Mouse (Mus musculus): ENCODE results near the gene Trpm4. TPM values are rescaled to one million over a fixed set of nuclear protein-coding genes. Genes with fewer than 3 reads are reported as not detected.

Gene Trpm4
- polyA plus RNA-seq, 1 experiment = 18.9 TPM

DNA sequence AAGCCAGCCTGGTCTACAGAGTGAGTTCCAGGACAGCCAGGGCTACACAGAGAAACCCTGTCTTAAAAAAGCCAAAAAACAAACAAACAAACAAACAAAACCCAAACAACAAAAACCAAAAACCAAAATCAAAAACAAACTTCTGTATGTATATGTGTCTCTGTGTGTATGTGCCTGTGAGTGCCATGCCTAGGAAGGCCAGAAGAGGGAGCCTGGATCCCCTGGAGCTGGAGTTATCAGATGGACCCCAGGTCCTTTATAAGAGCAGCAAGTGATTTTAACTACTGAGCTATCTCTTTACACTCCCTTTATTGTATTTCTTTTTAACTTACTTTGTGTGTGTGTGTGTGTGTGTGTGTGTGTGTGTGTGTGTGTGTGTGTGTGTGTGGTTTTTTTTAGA lies 7.8 kb downstream of the Trpm4 start:
- H3K27ac ChIP-seq (ENCODE audit: insufficient read depth, low read length) = no peak overlapping the region
- no peak for TF ChIP-seq EP300 (IDR thresholded peaks at IDR 0.05; ENCODE audit: insufficient read depth, low read depth, low read length)
- peak; percentile 32 for TF ChIP-seq CTCF (IDR thresholded peaks at IDR 0.05; ENCODE audit: low read depth, low read length)
- no peak for TF ChIP-seq POLR2A (IDR thresholded peaks at IDR 0.05; ENCODE audit: insufficient read depth, low read length)

DNA sequence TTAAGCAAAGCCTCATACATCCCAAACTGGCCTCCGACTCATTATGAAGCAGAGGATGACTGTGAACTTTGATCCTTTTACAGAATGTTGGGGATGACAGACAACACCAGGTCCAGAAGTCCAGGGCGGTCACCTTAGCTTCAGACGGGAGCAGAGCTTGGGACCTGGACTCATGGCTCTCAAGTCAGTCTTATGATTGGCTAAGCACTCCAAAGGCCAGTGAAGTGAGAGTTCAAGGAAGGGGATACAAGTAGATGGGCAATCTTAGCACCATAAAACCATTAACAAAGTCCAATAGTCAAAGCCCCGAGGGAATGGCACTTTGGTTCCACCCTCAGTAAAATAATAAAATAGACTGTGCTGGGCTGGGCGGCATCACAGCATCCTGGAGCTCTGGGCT lies 10.5 kb downstream of the Trpm4 start:
- Histone ChIP-seq H3K4me3 (ENCODE audit: low read depth, low read length) (no peak overlapping the region), H3K4me1 (ENCODE audit: control insufficient read depth, insufficient read depth, low read length) (peaks cover 4% of the 10 kb centered on the region), H3K27ac (ENCODE audit: insufficient read depth, low read length) (no peak overlapping the region), H3K9ac (ENCODE audit: low read depth, poor library complexity, severe bottlenecking) (no peak overlapping the region), H3K36me3 (ENCODE audit: control insufficient read depth, insufficient read depth, low read length, poor library complexity, severe bottlenecking) (no peaks in the 10 kb centered on the region), H3K27me3 (ENCODE audit: control insufficient read depth, insufficient read depth, low read length, poor library complexity, severe bottlenecking) (no peaks in the 10 kb centered on the region), H3K9me3 (replicated peaks; ENCODE audit: control insufficient read depth, insufficient read depth, low read length, poor library complexity, severe bottlenecking) (peaks cover 4% of the 10 kb centered on the region)
- no peak for TF ChIP-seq EP300 (IDR thresholded peaks at IDR 0.05; ENCODE audit: insufficient read depth, low read depth, low read length)
- TF ChIP-seq POLR2A (IDR thresholded peaks at IDR 0.05; ENCODE audit: insufficient read depth, low read length) = no peak
- no peak for TF ChIP-seq CTCF (IDR thresholded peaks at IDR 0.05; ENCODE audit: low read depth, low read length)

More for the DNA sequence above, 7.8 kb downstream of the Trpm4 start:
- no peak overlapping the region for H3K4me3 ChIP-seq (ENCODE audit: low read depth, low read length)
- H3K9me3 ChIP-seq (replicated peaks; ENCODE audit: control insufficient read depth, insufficient read depth, low read length, poor library complexity, severe bottlenecking) = peaks cover 4% of the 10 kb centered on the region
- H3K4me1 ChIP-seq (ENCODE audit: control insufficient read depth, insufficient read depth, low read length) = peaks cover 4% of the 10 kb centered on the region
- no peaks in the 10 kb centered on the region for H3K36me3 ChIP-seq (ENCODE audit: control insufficient read depth, insufficient read depth, low read length, poor library complexity, severe bottlenecking)
- H3K9ac ChIP-seq (ENCODE audit: low read depth, poor library complexity, severe bottlenecking) = no peak overlapping the region
- no peaks in the 10 kb centered on the region for H3K27me3 ChIP-seq (ENCODE audit: control insufficient read depth, insufficient read depth, low read length, poor library complexity, severe bottlenecking)

DNA sequence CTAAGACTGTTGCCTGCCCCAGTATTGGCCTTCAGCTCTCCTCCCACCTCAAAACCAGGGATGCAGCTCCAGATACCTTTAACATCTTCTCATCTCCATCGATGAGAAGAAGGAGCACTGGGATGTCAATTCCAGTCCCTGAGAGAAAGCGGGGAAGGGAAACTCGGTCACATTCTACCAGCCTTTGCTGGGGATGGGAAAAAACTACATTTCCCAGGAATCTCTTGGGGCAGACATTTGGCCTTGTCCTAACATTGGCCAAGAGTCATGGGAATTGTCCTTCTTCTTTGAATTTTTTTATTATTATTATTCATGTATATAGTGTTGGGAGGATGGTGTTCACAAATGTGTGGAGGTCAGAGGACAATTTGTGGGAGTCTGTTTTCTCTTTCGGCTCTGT lies 11.3 kb downstream of the Trpm4 start:
- Histone ChIP-seq H3K4me3 (ENCODE audit: low read depth, low read length) (no peak overlapping the region), H3K9ac (ENCODE audit: low read depth, poor library complexity, severe bottlenecking) (no peak overlapping the region), H3K27me3 (ENCODE audit: control insufficient read depth, insufficient read depth, low read length, poor library complexity, severe bottlenecking) (no peaks in the 10 kb centered on the region), H3K4me1 (ENCODE audit: control insufficient read depth, insufficient read depth, low read length) (peaks cover 4% of the 10 kb centered on the region), H3K27ac (ENCODE audit: insufficient read depth, low read length) (no peak overlapping the region), H3K9me3 (replicated peaks; ENCODE audit: control insufficient read depth, insufficient read depth, low read length, poor library complexity, severe bottlenecking) (peaks cover 4% of the 10 kb centered on the region), H3K36me3 (ENCODE audit: control insufficient read depth, insufficient read depth, low read length, poor library complexity, severe bottlenecking) (no peaks in the 10 kb centered on the region)
- no peak for TF ChIP-seq CTCF (IDR thresholded peaks at IDR 0.05; ENCODE audit: low read depth, low read length)
- no peak for TF ChIP-seq POLR2A (IDR thresholded peaks at IDR 0.05; ENCODE audit: insufficient read depth, low read length)
- no peak for TF ChIP-seq EP300 (IDR thresholded peaks at IDR 0.05; ENCODE audit: insufficient read depth, low read depth, low read length)

DNA sequence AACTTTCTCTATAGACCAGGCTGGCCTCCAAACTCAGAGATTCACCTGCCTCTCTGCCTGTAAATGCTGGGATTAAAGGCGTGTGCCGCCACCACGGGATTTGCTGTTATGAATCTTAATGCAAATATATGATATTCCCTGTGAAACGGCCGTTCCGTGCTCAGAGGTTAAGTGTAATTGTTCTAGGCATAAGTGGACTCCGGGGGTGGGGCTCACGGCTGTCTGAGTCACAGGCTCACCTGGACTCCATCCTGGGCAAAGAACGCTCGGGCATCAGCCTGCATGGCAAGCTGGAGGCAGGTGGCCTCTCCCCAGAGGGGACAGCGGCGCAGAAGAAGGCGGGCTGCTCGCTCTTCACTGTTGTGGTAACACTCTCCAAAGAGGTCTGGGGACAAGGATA lies 17.0 kb downstream of the Trpm4 start:
- H3K36me3 ChIP-seq (ENCODE audit: control insufficient read depth, insufficient read depth, low read length, poor library complexity, severe bottlenecking) = 0 out of 2 replicates have a peak, but pooled peaks cover 2% of the 10 kb centered on the region
- H3K9me3 ChIP-seq (replicated peaks; ENCODE audit: control insufficient read depth, insufficient read depth, low read length, poor library complexity, severe bottlenecking) = no peaks in the 10 kb centered on the region
- H3K4me3 ChIP-seq (ENCODE audit: low read depth, low read length) = no peak overlapping the region; the same call in 1 of the 2 replicates
- TF ChIP-seq CTCF (IDR thresholded peaks at IDR 0.05; ENCODE audit: low read depth, low read length) (no peak), EP300 (IDR thresholded peaks at IDR 0.05; ENCODE audit: insufficient read depth, low read depth, low read length) (no peak), POLR2A (IDR thresholded peaks at IDR 0.05; ENCODE audit: insufficient read depth, low read length) (no peak)
- no peaks in the 10 kb centered on the region for H3K27me3 ChIP-seq (ENCODE audit: control insufficient read depth, insufficient read depth, low read length, poor library complexity, severe bottlenecking)
- peaks cover 1% of the 10 kb centered on the region for H3K4me1 ChIP-seq (ENCODE audit: control insufficient read depth, insufficient read depth, low read length)
- no peak overlapping the region for H3K9ac ChIP-seq (ENCODE audit: low read depth, poor library complexity, severe bottlenecking)
- no peak overlapping the region for H3K27ac ChIP-seq (ENCODE audit: insufficient read depth, low read length)

DNA sequence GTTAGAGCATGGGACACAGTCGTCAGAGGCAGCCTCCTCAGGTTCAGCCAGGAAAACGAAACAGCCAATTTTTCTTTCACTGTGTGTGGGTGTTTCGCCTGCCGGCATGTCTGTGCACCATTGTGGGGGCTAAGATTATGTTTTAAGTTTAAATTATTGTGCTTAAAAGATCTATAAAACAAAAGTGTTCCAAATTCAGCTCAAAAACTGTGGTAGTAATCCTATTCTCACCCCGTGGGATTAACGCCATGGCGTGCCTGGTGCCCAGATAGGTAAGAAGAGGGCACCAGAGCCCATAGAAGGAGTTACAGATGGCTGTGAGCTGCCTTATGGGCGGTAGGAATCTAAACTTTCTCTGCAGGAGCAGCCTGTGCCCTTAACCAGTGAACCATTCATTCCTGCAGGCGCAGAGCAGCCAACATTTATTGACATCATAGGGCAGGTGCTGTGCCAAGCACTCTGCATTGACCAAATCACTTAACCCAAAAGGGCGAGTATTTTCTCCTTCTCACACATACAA lies 18.3 kb downstream of the Trpm4 start:
- Histone ChIP-seq H3K4me3 (ENCODE audit: low read depth, low read length) (no peak overlapping the region), H3K9me3 (replicated peaks; ENCODE audit: control insufficient read depth, insufficient read depth, low read length, poor library complexity, severe bottlenecking) (no peaks in the 10 kb centered on the region), H3K27ac (ENCODE audit: insufficient read depth, low read length) (no peak overlapping the region), H3K9ac (ENCODE audit: low read depth, poor library complexity, severe bottlenecking) (no peak overlapping the region), H3K27me3 (ENCODE audit: control insufficient read depth, insufficient read depth, low read length, poor library complexity, severe bottlenecking) (no peaks in the 10 kb centered on the region), H3K36me3 (ENCODE audit: control insufficient read depth, insufficient read depth, low read length, poor library complexity, severe bottlenecking) (0 out of 2 replicates have a peak, but pooled peaks cover 2% of the 10 kb centered on the region), H3K4me1 (ENCODE audit: control insufficient read depth, insufficient read depth, low read length) (peaks cover 1% of the 10 kb centered on the region)
- no peak for TF ChIP-seq POLR2A (IDR thresholded peaks at IDR 0.05; ENCODE audit: insufficient read depth, low read length)
- TF ChIP-seq CTCF (IDR thresholded peaks at IDR 0.05; ENCODE audit: low read depth, low read length) = no peak
- TF ChIP-seq EP300 (IDR thresholded peaks at IDR 0.05; ENCODE audit: insufficient read depth, low read depth, low read length) = no peak

DNA sequence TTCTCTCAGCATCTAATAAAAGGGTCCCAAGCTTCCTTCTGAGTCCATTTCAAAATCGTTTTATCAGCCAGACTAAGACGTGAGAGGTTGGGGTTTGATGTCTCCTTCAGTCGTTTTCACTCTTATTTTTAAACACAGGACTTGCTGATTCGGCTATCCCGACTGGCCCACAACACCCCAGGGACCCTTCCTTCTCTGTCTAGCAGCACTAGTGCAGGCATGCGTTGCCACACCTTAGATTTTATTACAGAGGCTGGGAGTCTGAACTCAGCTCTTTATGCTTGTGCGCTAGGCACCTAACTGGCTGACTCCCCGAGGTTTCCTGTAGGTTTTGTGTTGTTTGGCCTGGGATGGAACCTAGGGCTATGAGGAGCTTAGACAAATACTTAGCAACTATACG lies 20.1 kb downstream of the Trpm4 start:
- no peak for TF ChIP-seq POLR2A (IDR thresholded peaks at IDR 0.05; ENCODE audit: insufficient read depth, low read length)
- no peak for TF ChIP-seq EP300 (IDR thresholded peaks at IDR 0.05; ENCODE audit: insufficient read depth, low read depth, low read length)
- no peak for TF ChIP-seq CTCF (IDR thresholded peaks at IDR 0.05; ENCODE audit: low read depth, low read length)
- 0 out of 2 replicates have a peak, but pooled peaks cover 2% of the 10 kb centered on the region for H3K36me3 ChIP-seq (ENCODE audit: control insufficient read depth, insufficient read depth, low read length, poor library complexity, severe bottlenecking)
- no peaks in the 10 kb centered on the region for H3K9me3 ChIP-seq (replicated peaks; ENCODE audit: control insufficient read depth, insufficient read depth, low read length, poor library complexity, severe bottlenecking)
- H3K4me1 ChIP-seq (ENCODE audit: control insufficient read depth, insufficient read depth, low read length) = peaks cover 1% of the 10 kb centered on the region
- no peak overlapping the region for H3K9ac ChIP-seq (ENCODE audit: low read depth, poor library complexity, severe bottlenecking)
- H3K27me3 ChIP-seq (ENCODE audit: control insufficient read depth, insufficient read depth, low read length, poor library complexity, severe bottlenecking) = no peaks in the 10 kb centered on the region
- H3K27ac ChIP-seq (ENCODE audit: insufficient read depth, low read length) = no peak overlapping the region
- H3K4me3 ChIP-seq (ENCODE audit: low read depth, low read length) = no peak overlapping the region

All from ES-Bruce4 (cell line).